Mouse (Mus musculus) MEL (cell line): ENCODE measurements around the gene Gga1. TPM values are rescaled to one million over a fixed set of nuclear protein-coding genes. Genes with fewer than 3 reads are reported as not detected.

Source experiments
- DNase-seq: peaks from one replicate; pipeline ENCODE4 v3.0.0; 2011; ENCODE audit warnings: low read depth, low spot score
- H3K27ac ChIP-seq: 2 replicates; pipeline ENCODE4 v1.5.1; 2012; ENCODE audit warnings: low read depth, mild to moderate bottlenecking, control low read depth, low read length, moderate library complexity; ENCODE audit not compliant: control insufficient read depth
- H3K27me3 ChIP-seq, 2 experiments: fragments of 150-350 bp in 1 of 2; sonication (generic) in 1 of 2; 2 replicates each; pipeline ENCODE4 v1.6.1; 2012; ENCODE audit warnings: low read length in 2 of 2, mild to moderate bottlenecking in 2 of 2, improper control_type of control experiment in 1 of 2, moderate library complexity in 1 of 2; ENCODE audit not compliant: insufficient read depth in 2 of 2, control insufficient read depth in 1 of 2
- H3K36me3 ChIP-seq, 2 experiments: 2 replicates each; pipeline ENCODE4 v1.6.1; 2012 to 2014; ENCODE audit warnings: low read length in 2 of 2, improper control_type of control experiment in 1 of 2, inconsistent platforms in 1 of 2, mild to moderate bottlenecking in 1 of 2; ENCODE audit not compliant: insufficient read depth in 2 of 2, control insufficient read depth in 1 of 2
- H3K4me1 ChIP-seq, 2 experiments: fragments of 150-350 bp in 1 of 2; sonication (generic) in 1 of 2; 2 replicates each; pipeline ENCODE4 v1.6.1; 2012; ENCODE audit warnings: low read length in 2 of 2, improper control_type of control experiment in 1 of 2, mild to moderate bottlenecking in 1 of 2; ENCODE audit not compliant: insufficient read depth in 2 of 2, control insufficient read depth in 1 of 2
- H3K4me3 ChIP-seq, 2 experiments: fragments of 150-350 bp in 1 of 2; sonication (generic) in 1 of 2; 2 replicates each; pipeline ENCODE4 v1.5.1; 2012; ENCODE audit warnings: low read depth in 2 of 2, low read length in 2 of 2, mild to moderate bottlenecking in 2 of 2, moderate library complexity in 2 of 2, control low read depth in 1 of 2, improper control_type of control experiment in 1 of 2; ENCODE audit not compliant: control insufficient read depth in 1 of 2, insufficient read depth in 1 of 2
- H3K79me2 ChIP-seq: 2 replicates; pipeline ENCODE4 v1.6.1; 2012; ENCODE audit warnings: mild to moderate bottlenecking, low read length, moderate library complexity; ENCODE audit not compliant: control insufficient read depth, poor library complexity, insufficient read depth
- H3K9ac ChIP-seq: 2 replicates; pipeline ENCODE4 v1.6.1; 2012; ENCODE audit warnings: low read depth, mild to moderate bottlenecking, control low read depth, low read length, moderate library complexity; ENCODE audit not compliant: control insufficient read depth, poor library complexity, severe bottlenecking
- H3K9me3 ChIP-seq: fragments of 150-350 bp; sonication (generic); replicated peaks from 2 replicates; pipeline ENCODE4 v1.6.1; 2012; ENCODE audit warnings: mild to moderate bottlenecking, low read length, improper control_type of control experiment, moderate library complexity; ENCODE audit not compliant: insufficient read depth
- BHLHE40 ChIP-seq: IDR thresholded peaks from 2 replicates; pipeline ENCODE4 v1.6.1; 2012; ENCODE audit warnings: low read depth, mild to moderate bottlenecking, inconsistent platforms, low read length, improper control_type of control experiment, borderline replicate concordance
- CHD2 ChIP-seq: IDR thresholded peaks from 2 replicates; pipeline ENCODE4 v1.6.1; 2011; ENCODE audit warnings: low read length, improper control_type of control experiment
- CTCF ChIP-seq, 3 experiments: IDR thresholded peaks in 2 of 3; conservative IDR thresholded peaks in 1 of 3; 2 replicates each; pipeline ENCODE4 v1.5.1; 2011 to 2012; ENCODE audit warnings: low read length in 3 of 3, low read depth in 2 of 3, mild to moderate bottlenecking in 2 of 3, improper control_type of control experiment in 1 of 3, inconsistent platforms in 1 of 3, mixed read lengths in 1 of 3, moderate library complexity in 1 of 3; ENCODE audit not compliant: control insufficient read depth in 1 of 3, insufficient read depth in 1 of 3, poor library complexity in 1 of 3, severe bottlenecking in 1 of 3
- E2F4 ChIP-seq: IDR thresholded peaks from 2 replicates; pipeline ENCODE4 v1.6.1; 2011; ENCODE audit warnings: low read depth, low read length, improper control_type of control experiment, borderline replicate concordance
- ELF1 ChIP-seq: IDR thresholded peaks from 2 replicates; pipeline ENCODE4 v1.6.1; 2014; ENCODE audit warnings: low read depth, mild to moderate bottlenecking, inconsistent platforms, low read length, improper control_type of control experiment, moderate library complexity
- EP300 ChIP-seq, 2 experiments: IDR thresholded peaks; 2 replicates each; pipeline ENCODE4 v1.6.1; 2011; ENCODE audit warnings: improper control_type of control experiment in 2 of 2, low read length in 2 of 2, low read depth in 1 of 2, mild to moderate bottlenecking in 1 of 2
- ETS1 ChIP-seq: IDR thresholded peaks from 2 replicates; pipeline ENCODE4 v1.6.1; 2012; ENCODE audit warnings: low read depth, mild to moderate bottlenecking, inconsistent platforms, low read length, improper control_type of control experiment, moderate library complexity
- GATA1 ChIP-seq: IDR thresholded peaks from 2 replicates; pipeline ENCODE4 v1.6.1; 2011; ENCODE audit warnings: low read depth, low read length, improper control_type of control experiment
- JUND ChIP-seq: IDR thresholded peaks from 2 replicates; pipeline ENCODE4 v1.6.1; 2011; ENCODE audit warnings: low read depth, mild to moderate bottlenecking, improper control_type of control experiment, low read length
- MAX ChIP-seq: IDR thresholded peaks from 2 replicates; pipeline ENCODE4 v1.6.1; 2011; ENCODE audit warnings: low read length, improper control_type of control experiment
- MEF2A ChIP-seq: IDR thresholded peaks from 2 replicates; pipeline ENCODE4 v1.6.1; 2014; ENCODE audit warnings: low read depth, mild to moderate bottlenecking, inconsistent platforms, low read length, improper control_type of control experiment; ENCODE audit not compliant: poor library complexity, insufficient replicate concordance, severe bottlenecking; ENCODE audit errors: extremely low read depth
- MXI1 ChIP-seq: IDR thresholded peaks from 2 replicates; pipeline ENCODE4 v1.6.1; 2011; ENCODE audit warnings: mild to moderate bottlenecking, low read depth, low read length, improper control_type of control experiment
- MYB ChIP-seq: IDR thresholded peaks from 2 replicates; pipeline ENCODE4 v1.6.1; 2011; ENCODE audit warnings: mild to moderate bottlenecking, low read depth, low read length, improper control_type of control experiment
- MYC ChIP-seq: IDR thresholded peaks from 2 replicates; pipeline ENCODE4 v1.6.1; 2011; ENCODE audit warnings: low read depth, mild to moderate bottlenecking, low read length, improper control_type of control experiment, moderate library complexity
- NRF1 ChIP-seq: IDR thresholded peaks from 2 replicates; pipeline ENCODE4 v1.6.1; 2014; ENCODE audit warnings: low read depth, mild to moderate bottlenecking, inconsistent platforms, low read length, improper control_type of control experiment, moderate library complexity; ENCODE audit not compliant: poor library complexity, insufficient read depth, severe bottlenecking
- POLR2A ChIP-seq, 2 experiments: IDR thresholded peaks; 2 replicates each; pipeline ENCODE4 v1.6.1; 2011 to 2012; ENCODE audit warnings: low read length in 2 of 2, mild to moderate bottlenecking in 2 of 2, control low read depth in 1 of 2, improper control_type of control experiment in 1 of 2, low read depth in 1 of 2, moderate library complexity in 1 of 2; ENCODE audit not compliant: control insufficient read depth in 1 of 2, insufficient read depth in 1 of 2, poor library complexity in 1 of 2
- POLR2AphosphoS2 ChIP-seq: IDR thresholded peaks from 2 replicates; pipeline ENCODE4 v1.6.1; 2011; ENCODE audit warnings: low read length, improper control_type of control experiment
- POLR2AphosphoS5 ChIP-seq: IDR thresholded peaks from 2 replicates; pipeline ENCODE4 v1.6.1; 2012; ENCODE audit warnings: low read depth, borderline replicate concordance, mild to moderate bottlenecking, inconsistent platforms, low read length, moderate library complexity, mixed read lengths
- RAD21 ChIP-seq: IDR thresholded peaks from 2 replicates; pipeline ENCODE4 v1.6.1; 2011; ENCODE audit warnings: mild to moderate bottlenecking, low read depth, low read length, improper control_type of control experiment
- RCOR1 ChIP-seq: IDR thresholded peaks from 2 replicates; pipeline ENCODE4 v1.6.1; 2012; ENCODE audit warnings: low read depth, mild to moderate bottlenecking, inconsistent platforms, low read length, improper control_type of control experiment
- SIN3A ChIP-seq: IDR thresholded peaks from 2 replicates; pipeline ENCODE4 v1.6.1; 2012; ENCODE audit warnings: low read length, improper control_type of control experiment, inconsistent platforms
- SMC3 ChIP-seq: IDR thresholded peaks from 2 replicates; pipeline ENCODE4 v1.6.1; 2011; ENCODE audit warnings: low read depth, low read length, improper control_type of control experiment
- TBP ChIP-seq: IDR thresholded peaks from 2 replicates; pipeline ENCODE4 v1.8.0; 2011; ENCODE audit warnings: low read depth, low read length, improper control_type of control experiment
- TCF12 ChIP-seq: IDR thresholded peaks from 2 replicates; pipeline ENCODE4 v1.6.1; 2014; ENCODE audit warnings: low read depth, mild to moderate bottlenecking, inconsistent platforms, low read length, improper control_type of control experiment, moderate library complexity
- USF1 ChIP-seq: IDR thresholded peaks from 2 replicates; pipeline ENCODE4 v1.6.1; 2014; ENCODE audit warnings: low read depth, mild to moderate bottlenecking, inconsistent platforms, low read length, improper control_type of control experiment, moderate library complexity
- USF2 ChIP-seq, 2 experiments: IDR thresholded peaks; 2 replicates each; pipeline ENCODE4 v1.6.1; 2011 to 2012; ENCODE audit warnings: improper control_type of control experiment in 2 of 2, low read length in 2 of 2, borderline replicate concordance in 1 of 2, inconsistent platforms in 1 of 2, low read depth in 1 of 2, mild to moderate bottlenecking in 1 of 2; ENCODE audit not compliant: insufficient read depth in 1 of 2
- ZC3H11A ChIP-seq: IDR thresholded peaks from 2 replicates; pipeline ENCODE4 v1.6.1; 2012; ENCODE audit warnings: low read depth, mild to moderate bottlenecking, inconsistent platforms, low read length, improper control_type of control experiment
- ZKSCAN1 ChIP-seq: IDR thresholded peaks from 2 replicates; pipeline ENCODE4 v1.6.1; 2012; ENCODE audit warnings: low read depth, mild to moderate bottlenecking, inconsistent platforms, low read length, improper control_type of control experiment, moderate library complexity
- ZMIZ1 ChIP-seq: IDR thresholded peaks from 2 replicates; pipeline ENCODE4 v1.6.1; 2012; ENCODE audit warnings: low read depth, mild to moderate bottlenecking, inconsistent platforms, low read length, improper control_type of control experiment, moderate library complexity
- polyA plus RNA-seq, 2 experiments: library from polyadenylated mRNA; stranded (reverse) in 1 of 2; unstranded in 1 of 2; fragments of >175 nt in 1 of 2; fragments of >200 nt in 1 of 2; gene quantifications; 2 replicates each; pipeline versions ENCODE4 v1.2.1 to v1.2.4; 2012; ENCODE audit warnings: low replicate concordance in 2 of 2, low read depth in 1 of 2; ENCODE audit not compliant: insufficient read length in 2 of 2, insufficient read depth in 1 of 2, missing spikeins in 1 of 2
- total RNA-seq: library from RNA; depleted of rRNA; stranded (reverse); fragments of 300-350 nt; gene quantifications from 2 replicates; pipeline ENCODE4 v1.2.3, GENCODE M21; 2012

The Gga1 gene
- total and polyA plus RNA-seq, 3 experiments, result 18.2 to 48.1 TPM; not detected in 1

GRCm38 (mm10) chr15:78903243-78903642, 26.3 kb downstream of the Gga1 start (continued):
- TF ChIP-seq TBP, result no peak

GRCm38 (mm10) chr15:78908399-78908798, 31.4 kb downstream of the Gga1 start:
- H3K4me1 ChIP-seq, result peaks cover 7 to 26% of the 10 kb centered on the region in 2 experiments
- H3K36me3 ChIP-seq, result peaks cover 4 to 17% of the 10 kb centered on the region in 2 experiments; a peak in 3 of 4 replicates
- TF ChIP-seq SMC3 (no peak), GATA1 (no peak), ZKSCAN1 (peak; percentile 56; the same call in 1 of the 2 replicates), USF2 (IDR thresholded peaks at IDR 0.05; ENCODE audit: borderline replicate concordance in 1 of 2, insufficient read depth in 1 of 2, low read depth in 1 of 2, low read length in 2 of 2) (no peak), TCF12 (no peak)
- no peaks in the 10 kb centered on the region for H3K79me2 ChIP-seq
- no peak overlapping the region for H3K4me3 ChIP-seq
- no peaks in the 10 kb centered on the region for H3K9me3 ChIP-seq
- H3K27ac ChIP-seq, result peak overlapping the region; percentile 91
- no peaks in the 10 kb centered on the region for H3K27me3 ChIP-seq
- DNase-seq, result no peak
- peak overlapping the region; percentile 50 for H3K9ac ChIP-seq

GRCm38 (mm10) chr15:78908982-78909381, 32.0 kb downstream of the Gga1 start:
- peaks cover 1% of the 10 kb centered on the region; the same call in 1 of the 2 replicates for H3K79me2 ChIP-seq
- peaks cover 4 to 17% of the 10 kb centered on the region in 2 experiments; a peak in 3 of 4 replicates for H3K36me3 ChIP-seq
- no peaks in the 10 kb centered on the region for H3K9me3 ChIP-seq
- peak overlapping the region; percentile 50 for H3K9ac ChIP-seq
- peaks cover 7 to 25% of the 10 kb centered on the region in 2 experiments for H3K4me1 ChIP-seq
- H3K27ac ChIP-seq, result peak overlapping the region; percentile 91
- H3K4me3 ChIP-seq, result no peak overlapping the region
- H3K27me3 ChIP-seq, result no peaks in the 10 kb centered on the region
- DNase-seq, result peak; percentile 75
- TF ChIP-seq RAD21 (no peak), E2F4 (no peak), EP300 (IDR thresholded peaks at IDR 0.05; ENCODE audit: low read depth in 1 of 2, low read length in 2 of 2) (peak in 1 of 2 experiments; percentile 74; a peak in 2 of 4 replicates), CTCF (IDR thresholded peaks at IDR 0.05 in 2 of 3, conservative IDR thresholded peaks at IDR 0.05 in 1 of 3; ENCODE audit: control insufficient read depth in 1 of 3, insufficient read depth in 1 of 3, low read depth in 2 of 3, low read length in 3 of 3, poor library complexity in 1 of 3, severe bottlenecking in 1 of 3) (no peak), GATA1 (peak; percentile 61), POLR2A (IDR thresholded peaks at IDR 0.05; ENCODE audit: control insufficient read depth in 1 of 2, insufficient read depth in 1 of 2, low read depth in 1 of 2, low read length in 2 of 2, poor library complexity in 1 of 2) (peak in 1 of 2 experiments; percentile 34; a peak in 1 of 4 replicates), ZC3H11A (no peak), MYC (peak; percentile 97), POLR2AphosphoS2 (0 out of 2 replicates have a peak, but pooled peaks have one; percentile 33), MYB (0 out of 2 replicates have a peak, but pooled peaks have one; percentile 25), TCF12 (peak; percentile 42; the same call in 1 of the 2 replicates), ETS1 (peak; percentile 72; the same call in 1 of the 2 replicates), MEF2A (no peak), JUND (no peak), ELF1 (no peak; the same call in 1 of the 2 replicates), ZMIZ1 (no peak), MAX (peak; percentile 96), USF1 (peak; percentile 59; the same call in 1 of the 2 replicates), NRF1 (no peak), CHD2 (no peak), SIN3A (peak; percentile 78), POLR2AphosphoS5 (no peak), MXI1 (peak; percentile 96), TBP (peak; percentile 46; the same call in 1 of the 2 replicates), BHLHE40 (peak; percentile 81), RCOR1 (no peak)
